Mouse (Mus musculus) 416B (cell line): Measurements from ENCODE around the gene March4.

Experiments used
- DNase-seq: peaks from one replicate; pipeline ENCODE4 v3.0.0; 2011; ENCODE audit warnings: low read depth

The March4 gene

GRCm38 (mm10) chr1:72449752-72450151 is 87.0 kb downstream of the March4 start:
- DNase-seq, result peak; percentile 80

- no peak for DNase-seq
Observed at GRCm38 (mm10) chr1:72442747-72443146, 94.0 kb downstream of the March4 start.

GRCm38 (mm10) chr1:72439146-72439545 is 97.6 kb downstream of the March4 start:
- DNase-seq, result no peak

GRCm38 (mm10) chr1:72436967-72437366 is 99.8 kb downstream of the March4 start:
- DNase-seq, result no peak

- DNase-seq, result no peak
Observed at GRCm38 (mm10) chr1:72434510-72434909, 102.2 kb downstream of the March4 start.

GRCm38 (mm10) chr1:72432579-72432978 is 104.2 kb downstream of the March4 start:
- no peak for DNase-seq

GRCm38 (mm10) chr1:72429107-72429807 is 107.5 kb downstream of the March4 start:
- no peak for DNase-seq

GRCm38 (mm10) chr1:72428526-72428925 is 108.2 kb downstream of the March4 start:
- DNase-seq, result peak; percentile 9

- DNase-seq, result no peak
Observed at GRCm38 (mm10) chr1:72426456-72426855, 110.3 kb downstream of the March4 start.

GRCm38 (mm10) chr1:72422121-72422520 is 114.6 kb downstream of the March4 start:
- DNase-seq, result no peak

GRCm38 (mm10) chr1:72420220-72420619 is 116.5 kb downstream of the March4 start:
- DNase-seq, result peak; percentile 55

- DNase-seq, result no peak
Observed at GRCm38 (mm10) chr1:72418744-72419655, 117.7 kb downstream of the March4 start.

GRCm38 (mm10) chr1:72414561-72415253 is 122.0 kb downstream of the March4 start:
- DNase-seq, result no peak

- DNase-seq, result no peak
Observed at GRCm38 (mm10) chr1:72414133-72414532, 122.6 kb downstream of the March4 start.

GRCm38 (mm10) chr1:72413205-72413604 is 123.5 kb downstream of the March4 start:
- no peak for DNase-seq

- no peak for DNase-seq
Observed at GRCm38 (mm10) chr1:72411108-72411507, 125.6 kb downstream of the March4 start.

GRCm38 (mm10) chr1:72409936-72410335 is 126.8 kb downstream of the March4 start:
- DNase-seq, result no peak

GRCm38 (mm10) chr1:72406505-72407079 is 130.1 kb downstream of the March4 start:
- DNase-seq, result no peak

- no peak for DNase-seq
Observed at GRCm38 (mm10) chr1:72401331-72402069, 135.2 kb downstream of the March4 start.

GRCm38 (mm10) chr1:72400616-72401015 is 136.1 kb downstream of the March4 start:
- DNase-seq, result no peak

GRCm38 (mm10) chr1:72399720-72400401 is 136.9 kb downstream of the March4 start:
- no peak for DNase-seq
